Mouse (Mus musculus) cerebellum, adult 2 months (tissue): ENCODE results near the gene Gabrr2.

Experiments used
- CTCF ChIP-seq: fragments of 200-500 bp; IDR thresholded peaks from 2 replicates; pipeline ENCODE4 v1.5.1; 2011; ENCODE audit warnings: low read depth, mild to moderate bottlenecking, control low read depth, low read length, moderate library complexity, borderline replicate concordance; ENCODE audit not compliant: insufficient read depth
- POLR2A ChIP-seq: fragments of 200-500 bp; IDR thresholded peaks from 2 replicates; pipeline ENCODE4 v1.6.1; 2011; ENCODE audit warnings: low read length, control low read depth, borderline replicate concordance; ENCODE audit not compliant: insufficient read depth

GRCm38 (mm10) chr4:33032045-33032444 is 30.8 kb upstream of the Gabrr2 start:
- TF ChIP-seq CTCF (no peak), POLR2A (no peak)
